Mouse (Mus musculus) bone marrow, adult 2 months (tissue): ENCODE data around the gene Ccnt1. TPM values are rescaled to one million over a fixed set of nuclear protein-coding genes. Genes with fewer than 3 reads are reported as not detected.
"Not testable (repeated sequence)": the region's sequence is repeated elsewhere in the genome, so short reads cannot be mapped to it uniquely, and the experiment has no call there.

ENCODE experiments used
- H3K27ac ChIP-seq: fragments of 200-500 bp; 2 replicates; pipeline ENCODE4 v1.5.1; 2012; ENCODE audit warnings: low read depth, mild to moderate bottlenecking, control low read depth, inconsistent platforms, low read length; ENCODE audit not compliant: control insufficient read depth, poor library complexity, insufficient read depth
- H3K4me1 ChIP-seq: fragments of 200-500 bp; 2 replicates; pipeline ENCODE4 v1.6.1; 2011; ENCODE audit warnings: low read length; ENCODE audit not compliant: control insufficient read depth, insufficient read depth
- H3K4me3 ChIP-seq: fragments of 200-500 bp; replicated peaks from 2 replicates; pipeline ENCODE3; 2011; ENCODE audit warnings: mild to moderate bottlenecking, low read depth, low read length, control low read depth; ENCODE audit not compliant: control insufficient read depth
- CTCF ChIP-seq: fragments of 200-500 bp; IDR thresholded peaks from 2 replicates; pipeline ENCODE4 v1.5.1; 2011; ENCODE audit warnings: low read length, control low read depth; ENCODE audit not compliant: control insufficient read depth, insufficient read depth
- POLR2A ChIP-seq: fragments of 200-500 bp; IDR thresholded peaks from 2 replicates; pipeline ENCODE4 v1.6.1; 2011; ENCODE audit warnings: low read depth, mild to moderate bottlenecking, control low read depth, low read length, borderline replicate concordance; ENCODE audit not compliant: control insufficient read depth
- WGBS: fragments of 180-500 bp; shearing (Covaris S2); methylation state at CpG from one replicate; pipeline ENCODE4 v1.1.7; 2018; 5-methylcytosine and 5-hydroxymethylcytosine counted together
- polyA plus RNA-seq: library from polyadenylated mRNA; stranded (reverse); fragments of >200 nt; gene quantifications from 2 replicates; pipeline ENCODE4 v1.2.4, GENCODE M21; 2011; ENCODE audit warnings: low replicate concordance; ENCODE audit not compliant: missing spikeins, insufficient read depth, insufficient read length

Gene Ccnt1
- polyA plus RNA-seq, 1 experiment, result 31.3 TPM

DNA sequence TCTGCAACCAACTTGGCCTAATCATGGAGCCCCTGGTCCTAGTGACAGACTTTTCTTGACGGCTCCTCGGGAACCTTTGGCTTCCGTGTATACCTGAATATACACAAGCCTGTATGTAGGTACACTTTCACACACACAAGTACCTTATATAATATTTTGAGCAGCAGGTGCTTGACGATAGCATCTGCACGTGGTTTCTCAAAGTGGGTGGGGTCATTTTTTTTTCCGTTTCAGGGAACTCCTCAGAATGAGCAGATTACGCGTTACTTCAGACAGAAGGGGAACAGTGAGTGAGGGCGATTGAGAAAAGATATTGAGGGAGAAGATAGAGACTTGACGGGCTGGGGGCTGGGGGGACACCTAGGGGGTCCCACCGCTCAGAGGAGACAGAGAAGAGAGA, 17.0 kb upstream of the Ccnt1 start:
- WGBS, result 48% methylated on average over 11 of the region's 11 CpGs
- TF ChIP-seq CTCF (no peak), POLR2A (no peak)
- no peaks in the 10 kb centered on the region; the same call in 1 of the 2 replicates for H3K4me1 ChIP-seq
- H3K27ac ChIP-seq, result no peak overlapping the region
- H3K4me3 ChIP-seq, result no peak overlapping the region

GRCm38 (mm10) chr15:98586141-98586540, 15.4 kb upstream of the Ccnt1 start:
- not testable (repeated sequence) for H3K27ac ChIP-seq, H3K4me1 ChIP-seq
- WGBS, result 61% methylated on average over 9 of the region's 9 CpGs

GRCm38 (mm10) chr15:98585421-98585820, 14.7 kb upstream of the Ccnt1 start:
- 77% methylated on average over 7 of the region's 7 CpGs for WGBS
- no peak overlapping the region for H3K27ac ChIP-seq
- no peak for TF ChIP-seq CTCF
- no peaks in the 10 kb centered on the region; the same call in 1 of the 2 replicates for H3K4me1 ChIP-seq
- no peak overlapping the region for H3K4me3 ChIP-seq

More at GRCm38 (mm10) chr15:98586141-98586540, 15.4 kb upstream of the Ccnt1 start:
- H3K4me3 ChIP-seq, result not testable (repeated sequence)

DNA sequence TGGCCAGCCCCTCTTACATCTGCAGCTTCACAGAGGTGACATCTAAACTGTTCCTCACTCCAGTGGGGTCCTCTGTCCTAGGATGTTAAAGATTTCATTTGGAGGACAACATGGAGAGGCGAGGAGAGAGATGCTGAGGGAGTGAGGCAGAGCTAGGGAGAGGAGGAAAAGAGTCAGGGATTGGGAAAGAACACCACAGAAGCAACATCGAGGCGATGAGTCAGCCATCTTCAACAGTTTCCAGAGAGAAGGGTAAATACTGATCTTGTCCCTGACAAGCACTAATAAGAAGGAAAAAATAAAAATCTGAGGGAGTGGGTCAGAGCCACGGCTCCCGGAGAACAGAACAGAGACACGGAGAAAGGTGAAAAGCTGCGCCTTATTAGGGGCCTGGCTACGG, 12.3 kb upstream of the Ccnt1 start:
- Histone ChIP-seq H3K27ac (no peak overlapping the region), H3K4me1 (no peaks in the 10 kb centered on the region; the same call in 1 of the 2 replicates), H3K4me3 (no peak overlapping the region)
- WGBS, result 82% methylated on average over 8 of the region's 8 CpGs
- TF ChIP-seq POLR2A, result no peak
- TF ChIP-seq CTCF, result no peak

- no peak for TF ChIP-seq POLR2A
- no peak for TF ChIP-seq CTCF
- 66% methylated on average over 8 of the region's 8 CpGs for WGBS
- no peak overlapping the region for H3K4me3 ChIP-seq
- no peak overlapping the region for H3K27ac ChIP-seq
- no peaks in the 10 kb centered on the region; the same call in 1 of the 2 replicates for H3K4me1 ChIP-seq
Measured at GRCm38 (mm10) chr15:98582410-98582809, 11.7 kb upstream of the Ccnt1 start.

- no peaks in the 10 kb centered on the region for H3K4me1 ChIP-seq
- TF ChIP-seq CTCF, result peak; percentile 80
- TF ChIP-seq POLR2A, result no peak
- 44% methylated on average over 5 of the region's 5 CpGs for WGBS
Measured at GRCm38 (mm10) chr15:98579795-98580464, 9.2 kb upstream of the Ccnt1 start.

DNA sequence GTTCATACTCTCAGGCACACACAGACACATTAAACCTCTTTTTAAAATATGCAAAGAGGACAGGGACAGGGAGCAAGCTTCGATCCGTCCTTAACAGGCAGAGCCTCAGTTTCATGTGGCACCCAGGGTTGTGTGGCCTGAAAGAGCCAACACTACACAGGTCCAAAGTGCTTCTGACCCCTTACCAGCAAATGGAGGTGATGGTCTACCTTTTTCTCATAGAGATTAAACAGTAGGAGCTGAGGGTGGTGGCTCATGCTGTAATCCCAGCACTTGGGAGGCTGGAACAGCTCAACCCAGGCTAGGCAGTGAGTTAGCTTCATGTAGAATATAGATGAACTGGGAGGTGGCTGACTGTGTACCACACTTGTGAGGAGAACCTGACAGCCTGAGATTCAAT, 8.6 kb upstream of the Ccnt1 start:
- 87% methylated on average over 2 of the region's 2 CpGs for WGBS
- Histone ChIP-seq H3K4me3 (no peak overlapping the region), H3K27ac (no peak overlapping the region), H3K4me1 (no peaks in the 10 kb centered on the region)
- TF ChIP-seq CTCF (no peak), POLR2A (no peak)

More at GRCm38 (mm10) chr15:98579795-98580464, 9.2 kb upstream of the Ccnt1 start:
- Histone ChIP-seq H3K27ac (no peak overlapping the region), H3K4me3 (no peak overlapping the region)

DNA sequence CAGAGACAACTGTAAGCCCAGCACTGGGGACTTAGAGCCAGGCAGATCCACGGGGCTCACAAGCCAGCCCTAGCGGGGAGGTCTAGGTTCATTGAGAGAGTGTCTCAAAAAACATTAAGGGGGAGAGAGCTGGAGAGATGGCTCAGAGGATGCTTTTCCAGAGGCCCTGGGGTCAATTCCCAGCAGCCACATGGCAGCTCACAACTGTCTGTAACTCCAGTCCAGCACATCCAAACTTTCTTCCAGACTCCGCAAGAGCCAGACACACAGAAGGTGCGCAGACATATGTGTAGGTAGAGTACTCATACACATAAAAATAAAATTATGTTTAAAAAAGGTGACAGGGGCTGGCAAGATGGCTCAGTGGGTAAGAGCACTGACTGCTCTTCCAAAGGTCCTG, 2.6 kb upstream of the Ccnt1 start:
- 84% methylated on average over 4 of the region's 4 CpGs for WGBS
- no peak overlapping the region for H3K27ac ChIP-seq
- no peak for TF ChIP-seq CTCF
- no peak for TF ChIP-seq POLR2A
- no peak overlapping the region for H3K4me3 ChIP-seq
- H3K4me1 ChIP-seq, result no peaks in the 10 kb centered on the region; the same call in 1 of the 2 replicates
